Mouse (Mus musculus) myocyte (in vitro differentiated cells): Measurements from ENCODE around the gene Slc4a1.

Experiments used
- CEBPB ChIP-seq: IDR thresholded peaks from 2 replicates; pipeline ENCODE4 v1.6.1; 2011; ENCODE audit warnings: mild to moderate bottlenecking, moderate library complexity; ENCODE audit not compliant: poor library complexity, insufficient read depth, severe bottlenecking
- E2F4 ChIP-seq: IDR thresholded peaks from one replicate; pipeline ENCODE4 v1.6.1; 2011; ENCODE audit warnings: mild to moderate bottlenecking, control low read depth, moderate library complexity; ENCODE audit not compliant: insufficient read depth
- MAX ChIP-seq: IDR thresholded peaks from one replicate; pipeline ENCODE4 v1.6.1; 2011; ENCODE audit warnings: low read depth, mild to moderate bottlenecking, control low read depth
- MYOG ChIP-seq, 3 experiments: IDR thresholded peaks; one replicate each; pipeline ENCODE4 v1.6.1; 2011; ENCODE audit warnings: control low read depth in 2 of 3, low read depth in 2 of 3, mild to moderate bottlenecking in 2 of 3; ENCODE audit not compliant: insufficient read length in 2 of 3, control insufficient read depth in 1 of 3, insufficient read depth in 1 of 3
- POLR2A ChIP-seq: IDR thresholded peaks from one replicate; pipeline ENCODE4 v1.6.1; 2011; ENCODE audit warnings: low read depth, mild to moderate bottlenecking, control low read depth, moderate library complexity; ENCODE audit not compliant: insufficient read length
- TCF12 ChIP-seq: IDR thresholded peaks from one replicate; pipeline ENCODE4 v1.6.1; 2011; ENCODE audit warnings: mild to moderate bottlenecking, control low read depth; ENCODE audit not compliant: poor library complexity, insufficient read depth, severe bottlenecking
- USF1 ChIP-seq: IDR thresholded peaks from one replicate; pipeline ENCODE4 v1.6.1; 2011; ENCODE audit warnings: low read depth, mild to moderate bottlenecking, control low read depth, moderate library complexity

DNA sequence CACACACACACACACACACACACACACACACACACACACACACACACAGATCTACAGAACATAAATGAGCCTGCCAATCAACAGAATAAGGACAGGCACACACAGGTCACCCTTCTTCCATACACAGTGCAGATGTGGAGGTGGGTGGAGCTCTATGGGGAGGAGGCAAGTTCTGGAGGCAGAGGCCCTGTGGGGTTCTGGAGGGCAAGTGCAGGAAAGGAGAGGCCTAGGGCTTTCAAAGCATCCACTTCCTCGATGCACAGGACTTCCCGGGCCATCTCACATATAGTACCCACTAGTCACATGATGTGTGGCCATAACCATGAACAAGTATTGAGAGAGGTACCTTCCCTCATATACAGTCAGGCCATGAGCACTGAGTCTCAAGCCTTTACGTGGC, 10.5 kb downstream of the Slc4a1 start:
- TF ChIP-seq POLR2A (no peak), MYOG (IDR thresholded peaks at IDR 0.05; ENCODE audit: control insufficient read depth in 1 of 3, insufficient read depth in 1 of 3, insufficient read length in 2 of 3, low read depth in 2 of 3) (no peak), USF1 (no peak), E2F4 (no peak), CEBPB (no peak), MAX (no peak), TCF12 (no peak)
